Mouse (Mus musculus) heart, adult 2 months (tissue): ENCODE results near the gene Calcb.
A peak's percentile ranks its signal among the peaks of the same experiment; 100 is the strongest.

Experiments used
- CTCF ChIP-seq: fragments of 200-600 bp; IDR thresholded peaks from 2 replicates; pipeline ENCODE4 v1.8.1; 2022; ENCODE audit warnings: antibody characterized with exemption, mild to moderate bottlenecking, moderate library complexity
- POLR2A ChIP-seq: fragments of 200-500 bp; IDR thresholded peaks from 2 replicates; pipeline ENCODE4 v1.6.1; 2011; ENCODE audit warnings: mild to moderate bottlenecking, low read depth, low read length, control low read depth; ENCODE audit not compliant: insufficient read depth

DNA sequence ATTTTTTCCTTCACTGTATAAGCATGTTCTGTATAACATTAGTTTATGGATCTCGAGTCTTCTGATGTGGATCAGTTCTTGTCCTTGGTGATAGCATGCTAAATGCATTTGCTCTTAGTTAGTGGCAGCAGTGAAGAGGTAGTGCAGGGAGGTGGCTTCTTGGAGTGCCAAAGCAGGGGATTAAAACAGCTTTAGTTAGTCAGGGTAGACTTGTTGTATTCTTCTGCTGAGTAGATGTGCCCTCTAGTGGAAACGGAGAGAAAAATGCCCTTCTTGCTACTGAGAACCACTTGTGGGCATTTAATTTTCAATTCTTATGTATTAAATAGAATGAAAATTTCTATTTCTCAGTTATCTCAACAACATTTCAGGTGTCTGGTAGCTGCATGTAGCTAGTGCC is 45.7 kb upstream of the Calcb start:
- TF ChIP-seq CTCF = peak; percentile 66
- no peak for TF ChIP-seq POLR2A
